Mouse (Mus musculus): ENCODE data around the gene Rxfp3. TPM values are rescaled to one million over a fixed set of nuclear protein-coding genes. Genes with fewer than 3 reads are reported as not detected.
"Not testable (repeated sequence)": the region's sequence is repeated elsewhere in the genome, so short reads cannot be mapped to it uniquely, and the experiment has no call there.

Rxfp3 gene
- polyA plus RNA-seq, 1 experiment from 2014 or later = not detected

DNA sequence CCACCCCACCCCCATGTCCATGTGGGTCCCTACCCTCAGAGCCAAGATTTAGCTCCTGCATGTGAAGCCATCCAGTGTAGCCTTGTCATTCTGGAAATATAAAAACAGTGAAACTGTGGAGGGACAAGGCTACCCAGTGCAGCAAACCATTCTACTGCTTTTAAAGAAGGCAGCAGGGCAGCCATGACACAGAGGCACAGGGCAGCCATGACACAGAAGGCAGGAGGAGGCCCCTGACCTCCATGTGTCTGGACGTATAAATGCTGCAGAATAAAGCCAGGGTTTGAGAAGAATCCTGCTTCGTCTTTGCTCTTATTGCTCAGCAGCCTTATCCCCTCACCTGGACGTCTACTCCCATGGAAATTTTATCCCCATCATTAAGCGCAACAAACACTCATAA lies 34.0 kb downstream of the Rxfp3 start:
- H3K36me3 ChIP-seq (ENCODE audit: inconsistent target) = no peaks in the 10 kb centered on the region
- no peaks in the 10 kb centered on the region for H3K79me2 ChIP-seq (ENCODE audit: inconsistent target)
- 91% methylated on average over 4 of the region's 4 CpGs for WGBS (ENCODE audit: missing documents)
- H3K4me3 ChIP-seq (ENCODE audit: inconsistent target) = no peak overlapping the region
- no peak overlapping the region for H3K27ac ChIP-seq

DNA sequence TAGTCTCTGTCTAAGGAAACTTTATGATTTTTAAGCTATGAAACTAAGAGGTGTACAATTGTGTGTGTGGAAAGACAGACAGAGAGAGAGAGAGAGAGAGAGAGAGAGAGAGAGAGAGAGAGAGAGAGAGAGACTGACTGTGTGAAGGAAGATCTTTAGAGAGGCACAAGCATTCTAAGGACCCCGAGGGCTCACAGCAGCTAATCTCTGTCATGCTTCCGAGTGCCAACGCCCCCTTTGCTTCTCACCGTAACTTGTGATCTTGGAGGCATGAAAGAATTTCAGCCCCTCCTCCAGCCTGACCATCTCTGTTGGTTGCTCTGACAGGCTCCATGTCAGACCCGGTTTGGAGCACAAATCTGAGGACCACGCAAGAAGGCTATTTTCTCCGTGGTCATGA lies 37.4 kb downstream of the Rxfp3 start, which contains the start of gene Slc45a2:
Slc45a2 (plus strand) TSS at position 301 of the 400 bp plus-strand sequence.
- 96% methylated on average over 7 of the region's 7 CpGs for WGBS (ENCODE audit: missing documents)
- H3K36me3 ChIP-seq (ENCODE audit: inconsistent target) = no peaks in the 10 kb centered on the region
- no peak within 1 kb of the TSS for H3K27ac ChIP-seq
- H3K79me2 ChIP-seq (ENCODE audit: inconsistent target) = no peaks in the 10 kb centered on the region
- no peak within 1 kb of the TSS for H3K4me3 ChIP-seq (ENCODE audit: inconsistent target)

DNA sequence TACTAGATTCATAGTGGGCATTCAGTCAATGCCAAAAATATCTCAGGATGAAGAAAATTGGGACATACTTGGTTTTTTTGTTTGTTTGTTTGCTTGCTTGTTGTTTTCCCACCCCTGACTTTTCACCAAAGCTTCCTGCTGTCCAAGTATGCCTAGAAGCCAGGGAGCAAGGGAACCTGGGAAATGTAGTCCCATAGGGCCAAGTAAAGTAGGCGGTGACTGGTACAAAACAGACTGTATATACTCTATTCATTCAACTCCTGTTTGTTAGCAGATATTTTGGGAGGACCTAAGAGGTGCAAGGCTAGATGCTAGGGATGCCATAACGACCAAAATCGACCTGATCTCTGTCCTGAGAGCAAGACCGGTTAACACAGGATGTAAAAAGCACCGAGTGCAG lies 38.0 kb downstream of the Rxfp3 start:
- no peaks in the 10 kb centered on the region for H3K36me3 ChIP-seq (ENCODE audit: inconsistent target)
- H3K27ac ChIP-seq = no peak overlapping the region
- WGBS (ENCODE audit: missing documents) = 82% methylated on average over 5 of the region's 5 CpGs
- H3K79me2 ChIP-seq (ENCODE audit: inconsistent target) = no peaks in the 10 kb centered on the region
- H3K4me3 ChIP-seq (ENCODE audit: inconsistent target) = no peak overlapping the region

DNA sequence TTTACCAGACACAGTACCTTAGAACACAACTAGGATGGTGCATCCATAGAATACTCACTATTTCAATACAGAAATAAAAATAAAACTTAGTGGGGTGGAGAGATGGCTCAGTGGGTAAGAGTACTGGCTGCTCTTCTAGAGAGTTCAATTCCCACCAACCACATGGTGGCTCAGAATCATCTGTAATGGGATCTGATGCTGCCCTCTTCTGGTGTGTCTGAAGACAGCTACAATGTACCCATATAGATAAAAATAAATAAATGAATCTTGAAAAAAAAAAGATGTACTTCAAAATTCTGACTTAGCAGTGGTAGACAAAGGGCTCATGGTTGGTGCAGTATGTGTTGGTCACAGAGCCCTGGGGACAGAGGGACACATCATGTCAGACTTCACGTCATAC lies 46.2 kb downstream of the Rxfp3 start:
- Histone ChIP-seq H3K4me3 (ENCODE audit: inconsistent target) (no peak overlapping the region), H3K79me2 (ENCODE audit: inconsistent target) (no peaks in the 10 kb centered on the region), H3K27ac (no peak overlapping the region), H3K36me3 (ENCODE audit: inconsistent target) (no peaks in the 10 kb centered on the region)
- 100% methylated on average over 1 of the region's 1 CpGs for WGBS (ENCODE audit: missing documents)

GRCm38 (mm10) chr15:10990411-10990810 lies 47.4 kb downstream of the Rxfp3 start:
- Histone ChIP-seq H3K27ac (no peak overlapping the region), H3K79me2 (ENCODE audit: inconsistent target) (no peaks in the 10 kb centered on the region), H3K36me3 (ENCODE audit: inconsistent target) (no peaks in the 10 kb centered on the region), H3K4me3 (ENCODE audit: inconsistent target) (no peak overlapping the region)
- WGBS (ENCODE audit: missing documents) = 83% methylated on average over 2 of the region's 2 CpGs

DNA sequence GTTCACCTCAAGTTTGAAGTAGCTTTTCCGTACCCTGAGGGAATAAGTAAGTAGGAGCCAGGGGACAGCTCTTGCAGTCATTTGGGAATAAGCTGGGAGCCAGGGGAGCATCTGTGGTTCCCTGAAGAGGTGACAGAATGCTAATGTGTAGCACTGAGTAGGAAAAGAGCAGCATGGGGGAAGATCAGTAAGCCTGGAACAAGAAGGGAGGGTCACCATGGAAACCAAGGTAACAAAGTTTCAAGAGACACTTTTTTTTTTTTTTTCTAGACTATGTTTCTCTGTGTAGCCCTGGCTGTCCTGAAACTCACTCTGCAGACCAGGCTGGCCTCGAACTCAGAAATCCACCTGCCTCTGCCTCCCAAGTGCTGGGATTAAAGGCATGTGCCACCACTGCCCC lies 51.3 kb downstream of the Rxfp3 start:
- WGBS (ENCODE audit: missing documents) = 88% methylated on average over 2 of the region's 2 CpGs
- H3K4me3 ChIP-seq (ENCODE audit: inconsistent target); H3K36me3 ChIP-seq (ENCODE audit: inconsistent target); H3K79me2 ChIP-seq (ENCODE audit: inconsistent target); H3K27ac ChIP-seq: not testable (repeated sequence)

DNA sequence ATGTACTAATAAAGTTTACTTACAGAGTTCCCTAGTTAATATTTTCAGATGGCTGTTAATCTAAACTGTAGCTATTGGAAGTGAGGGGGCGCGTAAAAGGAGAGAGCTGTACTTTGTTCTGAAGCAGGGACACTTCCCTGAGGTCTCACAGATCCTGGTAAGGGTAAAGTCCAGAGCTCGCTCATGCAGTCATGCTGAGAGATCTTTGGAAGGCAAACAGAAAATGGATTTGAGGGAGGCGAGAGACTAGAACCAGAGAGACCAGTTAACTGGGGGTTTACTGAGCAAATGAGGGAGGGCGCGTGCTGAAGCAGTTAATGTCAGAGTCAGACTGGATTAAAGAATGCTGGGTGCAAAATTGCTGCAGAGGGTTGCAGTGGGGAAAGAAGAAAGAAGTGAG lies 52.0 kb downstream of the Rxfp3 start:
- WGBS (ENCODE audit: missing documents) = 94% methylated on average over 6 of the region's 6 CpGs
- H3K27ac ChIP-seq = no peak overlapping the region
- no peak overlapping the region for H3K4me3 ChIP-seq (ENCODE audit: inconsistent target)
- H3K79me2 ChIP-seq (ENCODE audit: inconsistent target) = no peaks in the 10 kb centered on the region
- no peaks in the 10 kb centered on the region for H3K36me3 ChIP-seq (ENCODE audit: inconsistent target)

Other genes starting within 250 kb of the Rxfp3 start
- gene C1qtnf3, start 85.7 kb downstream of the Rxfp3 start, polyA plus RNA-seq (2018) = not detected in 3 replicates
- gene Amacr, start 56.2 kb downstream of the Rxfp3 start, polyA plus RNA-seq (2018) = 2.0 to 2.9 TPM (median 2.7 TPM) in 3 replicates
- gene Slc45a2, start 37.3 kb downstream of the Rxfp3 start, polyA plus RNA-seq (2018) = not detected in 3 replicates
- gene Adamts12, start 26.8 kb upstream of the Rxfp3 start, polyA plus RNA-seq (2018) = 0.01 to 0.09 TPM in 2 of 3 replicates, not detected in the other

Measured in macrophage (primary cell).